Mouse (Mus musculus): ENCODE measurements at regions not wholly inside any gene's neighbourhood (a gene's known extent, or its start where the extent isn't known, plus 50 kb on each side); places are given as distances from the start of the nearest gene placed in this dataset.

- TF ChIP-seq POLR2A (IDR thresholded peaks at IDR 0.05; ENCODE audit: borderline replicate concordance, extremely low read depth, insufficient read depth, insufficient read length, poor library complexity, severe bottlenecking): no peak
- TF ChIP-seq CTCF (IDR thresholded peaks at IDR 0.05; ENCODE audit: borderline replicate concordance, extremely low read depth, insufficient read depth, insufficient read length): no peak
These were observed 171.8 kb upstream of the Nt5c1b start for GRCm38 (mm10) chr12:10197906-10198460.
